In genomic region chr7:139978278-139978892, GRCm38 (mm10) we compare ENCODE assay signal across 8 mouse cellular contexts. TPM values are rescaled to one million over a fixed set of nuclear protein-coding genes. Genes with fewer than 3 reads are reported as not detected.
DNase-seq lines count a peak whose midpoint lies in the region; TF ChIP-seq lines count a peak whose summit lies in the region.

Gene 6430531B16Rik (minus strand): TSS chr7:139978755.

- peak within 1 kb of the TSS; percentile 78 for H3K27ac ChIP-seq in left cerebral cortex, adult 2 months

- peak; percentile 69 to 74 for DNase-seq in adrenal gland, adult 18-20 months (ENCODE audit: low spot score in 2 of 2)
- peak; percentile 90 for DNase-seq in embryo, embryonic 11 days
- DNase-seq in gastrocnemius, postnatal 14 days: peak; percentile 81
- peak; percentile 91 for DNase-seq in induced T-regulatory cell, adult 2 months (ENCODE audit: low read depth)
- peak; percentile 89 for DNase-seq in left cerebral cortex, adult 2 months (ENCODE audit: extremely low spot score in 1 of 2, low spot score in 2 of 2)
- DNase-seq in lung, postnatal 4 days: peak; percentile 82 to 83
- peak; percentile 52 for DNase-seq in retina, postnatal 7 days (ENCODE audit: low read depth, low spot score)
- DNase-seq in thymus, postnatal 4 days: peak; percentile 84

- H3K4me3 ChIP-seq in left cerebral cortex, adult 2 months: peak within 1 kb of the TSS; percentile 56

- TF ChIP-seq CTCF in left cerebral cortex, adult 2 months (IDR thresholded peaks at IDR 0.05): no peak

- intact Hi-C loops in gastrocnemius, postnatal 14 days (cut with DNase I; ENCODE audit: low total_unique reads): no loop called here
- intact Hi-C loops in left cerebral cortex, adult 2 months (cut with DNase I): loop anchor here (2.0 kb wide), 1 partner anchor 58 kb away; the partner anchor contains the start of genes Tubgcp2 and Zfp511

RNA-seq across cellular contexts. Expression of gene 6430531B16Rik, which starts in this region (rescaled TPM):
- total RNA-seq in adrenal gland, adult 18-20 months (2021): not detected
- not detected for total RNA-seq in gastrocnemius, postnatal 14 days (2021)
- 1 to 10 TPM; 1.0 to 2.2 TPM for total RNA-seq in left cerebral cortex, adult 2 months (2021)

Comparison
In these comparisons a context has a peak if more than half of its experiments do, and no peak if none do; other contexts are left out.
1. Peak in every context shown above with its lines: DNase-seq, H3K4me3 ChIP-seq and H3K27ac ChIP-seq.
2. Peak in DNase-seq in adrenal gland, adult 18-20 months; RNA of the gene not detected or under 1 TPM.
3. Peak in DNase-seq in gastrocnemius, postnatal 14 days; RNA of the gene not detected or under 1 TPM.